Mouse (Mus musculus) kidney, adult 18-20 months (tissue): Measurements from ENCODE around the gene Dennd6b.

Source experiments
- DNase-seq: peaks from one replicate; pipeline ENCODE4 v3.0.0; 2021

The Dennd6b gene

GRCm38 (mm10) chr15:89157954-89158353, 38.3 kb downstream of the Dennd6b start:
- peak; percentile 77 for DNase-seq

GRCm38 (mm10) chr15:89152312-89152711, 44.0 kb downstream of the Dennd6b start:
- DNase-seq: no peak

- peak; percentile 40 for DNase-seq
Observed at GRCm38 (mm10) chr15:89150041-89150390, 46.3 kb downstream of the Dennd6b start.

DNA sequence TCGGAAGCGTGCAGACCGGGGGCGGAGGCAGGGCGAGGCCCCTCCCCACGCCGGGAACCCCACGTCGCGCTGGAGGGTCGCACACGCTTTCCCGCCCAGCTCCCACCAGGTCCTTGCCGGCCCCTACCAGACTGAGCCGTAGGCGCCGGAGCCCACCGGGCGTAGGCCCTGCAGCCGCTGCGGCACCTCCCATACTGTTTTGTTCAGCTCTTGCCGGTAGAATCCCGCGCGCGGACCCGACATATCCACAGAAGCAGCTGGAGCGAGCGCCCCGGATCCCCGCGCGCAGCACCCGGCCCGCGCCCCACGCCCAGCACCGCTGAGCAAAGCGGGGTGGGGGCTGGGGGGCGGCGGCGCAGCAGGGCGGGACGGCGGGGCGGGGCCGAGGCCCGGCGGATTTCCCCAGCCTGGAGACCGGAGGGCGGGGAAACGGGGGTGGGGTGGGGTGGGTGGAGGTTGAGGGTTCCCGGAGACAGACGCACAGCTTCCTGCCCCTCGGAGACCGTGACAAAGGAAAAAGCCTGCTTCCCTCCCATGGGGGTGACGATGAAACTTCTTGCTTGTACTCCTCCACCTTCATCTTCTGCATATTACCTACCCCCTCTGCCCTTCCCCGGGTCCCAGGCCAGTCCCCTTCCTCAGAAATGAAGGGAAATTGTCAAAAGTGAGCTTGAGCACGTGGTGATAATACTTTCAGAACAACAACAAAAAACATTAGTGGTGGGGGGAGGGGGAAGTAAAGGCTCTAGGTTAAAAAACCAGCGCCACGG, 46.8 kb downstream of the Dennd6b start, which contains the start of gene Mapk11:
Gene Mapk11 (minus strand): TSS at position 358 of the 770 bp plus-strand sequence.
- DNase-seq: peak; percentile 41

- DNase-seq: no peak
Observed at GRCm38 (mm10) chr15:89148496-89149270, 47.6 kb downstream of the Dennd6b start.

GRCm38 (mm10) chr15:89147895-89148294, 48.4 kb downstream of the Dennd6b start:
- no peak for DNase-seq

DNA sequence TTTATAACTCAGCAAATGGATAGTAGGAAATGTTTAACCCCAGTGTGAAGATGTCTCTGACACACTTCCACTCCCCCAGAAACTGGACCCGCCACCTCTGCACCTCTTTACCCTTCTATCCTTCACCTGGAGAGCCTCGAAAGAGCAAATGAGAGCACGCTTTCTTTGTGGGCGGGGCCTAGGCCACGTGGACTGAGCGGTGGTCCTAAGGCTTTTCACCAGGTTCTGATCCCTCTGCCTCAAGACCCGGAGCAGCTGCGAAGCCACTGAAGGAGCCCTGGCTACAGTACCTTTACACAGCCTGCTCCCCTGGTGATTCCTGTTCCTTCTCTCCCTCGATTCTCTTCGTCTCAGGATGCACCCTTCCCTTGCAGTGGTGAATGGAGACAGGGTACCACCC, 48.8 kb downstream of the Dennd6b start:
- no peak for DNase-seq

DNA sequence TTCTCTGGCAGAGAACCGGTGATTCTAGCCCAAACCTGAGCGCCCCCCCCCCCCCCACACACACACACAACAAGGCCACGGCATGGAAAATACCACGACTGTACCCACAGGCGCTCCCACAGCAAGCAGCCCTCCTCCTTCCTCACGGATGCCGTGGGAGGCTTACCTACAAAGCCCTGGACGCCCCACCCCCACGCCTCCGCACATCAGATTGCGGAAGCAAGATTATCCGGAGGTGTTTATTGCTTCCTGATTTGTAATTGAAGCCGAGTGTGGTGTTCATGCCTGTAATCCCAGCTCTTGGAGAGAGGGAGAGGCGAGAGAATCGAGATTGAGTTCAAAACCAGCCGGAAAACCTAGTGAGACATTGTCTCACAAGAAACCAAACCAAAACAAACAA, 49.3 kb downstream of the Dennd6b start:
- peak; percentile 30 for DNase-seq

DNA sequence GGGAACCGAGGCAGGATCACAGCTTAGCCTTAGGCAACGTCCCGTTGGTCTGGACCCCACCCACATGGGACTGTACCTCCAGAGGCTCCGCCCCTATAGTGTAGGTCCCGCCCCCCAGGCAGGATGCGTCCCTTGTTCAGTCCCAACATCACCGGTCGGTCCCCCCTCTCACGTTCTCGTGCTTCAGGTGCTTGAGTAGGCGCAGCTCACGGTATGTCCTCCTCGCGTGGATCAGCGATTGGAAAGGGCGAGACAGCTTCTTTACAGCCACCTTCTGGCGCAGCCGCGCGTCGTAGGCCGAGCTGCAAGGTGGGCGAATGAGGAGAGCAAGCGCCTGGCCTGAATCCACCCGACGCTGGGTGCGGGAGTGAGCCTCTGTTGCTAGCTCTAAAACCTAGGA, 49.8 kb downstream of the Dennd6b start:
- DNase-seq: peak; percentile 52

GRCm38 (mm10) chr15:89145813-89146350, 50.4 kb downstream of the Dennd6b start:
- DNase-seq: no peak

DNA sequence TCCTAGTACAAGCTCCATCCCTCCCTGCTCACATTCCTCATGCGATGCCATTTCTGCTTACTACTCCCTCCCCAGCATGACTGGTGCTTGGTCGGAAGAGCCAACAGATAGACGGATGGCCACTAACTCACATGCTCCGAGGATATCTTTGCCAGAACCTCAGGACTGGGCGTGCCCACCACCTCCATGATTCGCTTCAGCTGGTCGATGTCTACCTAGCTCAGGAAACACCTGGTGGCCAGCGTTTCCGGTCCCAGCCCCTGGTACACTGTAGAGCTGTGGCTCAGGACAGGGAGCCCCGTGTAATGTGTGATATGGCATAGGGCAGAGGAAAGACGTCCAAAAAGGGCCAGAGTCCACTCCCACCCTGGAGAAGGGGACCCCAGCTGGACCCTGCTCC, 51.3 kb downstream of the Dennd6b start:
- no peak for DNase-seq

DNA sequence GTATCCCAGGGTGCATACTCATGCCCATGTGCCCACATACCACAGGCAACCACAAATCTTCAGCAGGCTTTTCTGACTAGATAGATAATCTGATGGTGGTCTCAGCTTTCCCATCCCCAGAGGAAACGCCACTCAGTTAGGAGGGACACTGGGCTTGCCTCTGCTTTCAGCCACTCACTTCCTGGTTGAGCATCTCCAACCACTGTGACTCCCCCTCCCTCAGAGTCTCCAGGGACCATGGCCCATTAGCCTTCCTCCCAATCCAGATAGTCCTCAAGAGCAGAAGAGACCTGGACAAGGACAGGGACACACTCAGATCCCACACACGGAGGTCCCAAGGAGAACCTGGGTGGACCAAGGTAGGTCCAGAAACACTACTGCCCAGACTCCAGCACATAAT, 53.2 kb downstream of the Dennd6b start:
- DNase-seq: no peak

GRCm38 (mm10) chr15:89141905-89142304, 54.4 kb downstream of the Dennd6b start:
- peak; percentile 26 for DNase-seq

- no peak for DNase-seq
Observed at GRCm38 (mm10) chr15:89141443-89141842, 54.9 kb downstream of the Dennd6b start.

DNA sequence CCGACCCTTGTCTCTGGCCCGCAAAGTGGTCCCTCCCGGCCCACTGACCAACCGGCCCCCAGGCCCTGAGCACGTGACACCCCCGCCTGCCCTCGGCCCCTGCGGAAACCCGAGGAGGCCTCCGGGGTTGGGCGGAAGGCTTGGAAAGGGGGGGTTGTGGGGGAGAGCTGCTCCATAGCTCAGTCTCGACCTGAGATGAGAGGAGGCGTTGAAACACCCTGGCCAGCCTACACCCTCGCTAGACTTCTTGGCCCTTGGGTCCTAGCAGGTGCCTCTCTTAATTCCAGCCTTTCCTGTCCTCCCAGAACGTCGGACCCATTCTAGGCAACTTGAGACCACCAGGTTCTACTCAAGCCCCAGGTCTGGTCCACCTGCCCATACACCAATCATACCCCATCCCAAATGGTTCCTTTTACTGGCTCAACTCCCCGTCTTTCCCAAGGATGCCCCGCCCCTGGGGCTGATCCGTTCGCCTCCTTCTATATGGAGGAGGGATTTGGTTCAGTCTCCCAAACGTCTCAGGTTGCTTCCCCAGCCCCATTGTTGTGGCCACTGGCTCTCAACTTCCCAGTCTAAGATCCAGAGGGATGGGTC, 55.5 kb downstream of the Dennd6b start, which contains the start of gene Mapk12:
Gene Mapk12 (minus strand): TSS at position 45 of the 594 bp plus-strand sequence.
- DNase-seq: peak; percentile 54

DNA sequence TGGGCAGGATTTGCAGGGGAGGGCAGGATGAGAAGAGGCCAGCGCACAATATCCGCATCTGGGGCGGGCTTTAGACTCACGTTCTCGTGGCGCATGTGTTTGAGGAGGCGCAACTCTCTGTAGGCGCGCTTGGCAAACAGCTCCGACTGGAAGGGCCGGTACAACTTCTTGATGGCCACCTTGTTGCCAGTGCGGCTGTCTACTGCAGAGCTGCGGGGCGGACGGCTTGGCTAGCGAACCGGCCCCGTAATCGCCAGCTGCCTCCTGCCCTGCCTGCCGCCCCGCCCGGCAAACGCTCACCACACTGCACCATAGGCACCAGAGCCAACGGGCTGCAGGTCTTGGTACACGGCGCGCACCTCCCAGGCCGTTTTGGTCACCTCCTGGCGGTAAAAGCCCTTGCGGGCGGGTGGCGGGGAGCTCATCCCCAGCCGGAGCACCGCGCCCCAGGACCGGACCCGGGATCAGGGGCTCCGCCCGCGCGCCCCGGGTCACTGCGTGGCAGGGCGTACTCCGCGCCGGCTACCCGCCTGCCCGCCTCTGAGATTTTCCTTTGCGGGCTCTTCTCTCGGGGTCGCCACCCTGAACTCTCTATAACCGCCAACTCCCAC, 56.1 kb downstream of the Dennd6b start:
- peak; percentile 58 for DNase-seq

DNA sequence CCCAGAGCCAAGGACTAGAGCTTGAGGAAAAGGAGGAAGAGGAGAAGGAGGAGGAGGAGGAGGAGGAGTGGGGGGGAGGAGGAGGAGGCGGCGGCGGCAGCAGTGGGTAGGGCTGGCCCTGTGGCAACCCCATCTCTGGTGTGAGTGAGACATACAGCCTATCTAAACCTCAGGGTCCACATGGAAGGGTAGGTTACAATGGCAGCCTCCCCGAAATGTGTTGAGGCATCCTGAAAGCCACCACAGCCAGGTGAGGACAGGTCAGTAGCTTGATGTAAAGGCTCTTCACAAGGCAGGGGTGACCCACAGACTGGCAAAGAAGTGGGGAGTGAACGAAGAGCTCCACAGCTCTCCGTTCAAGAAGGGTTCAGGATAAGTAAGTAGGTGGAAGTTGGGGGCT, 57.8 kb downstream of the Dennd6b start:
- no peak for DNase-seq

GRCm38 (mm10) chr15:89138046-89138405, 58.3 kb downstream of the Dennd6b start:
- DNase-seq: no peak

- DNase-seq: no peak
Observed at GRCm38 (mm10) chr15:89137378-89138045, 58.8 kb downstream of the Dennd6b start.

- DNase-seq: no peak
Observed at GRCm38 (mm10) chr15:89136461-89137155, 59.7 kb downstream of the Dennd6b start.
